Mouse (Mus musculus) liver, adult 2 months (tissue): ENCODE data around the gene Tedc2. TPM values are rescaled to one million over a fixed set of nuclear protein-coding genes. Genes with fewer than 3 reads are reported as not detected.

Experiments
- DNase-seq: peaks from one replicate; pipeline ENCODE4 v3.0.0-alpha.2; 2011; ENCODE audit warnings: low read depth, low spot score; ENCODE audit errors: extremely low read depth
- H3K27ac ChIP-seq: fragments of 200-500 bp; replicated peaks from 2 replicates; pipeline ENCODE4 v1.5.1; 2012; ENCODE audit warnings: low read depth, mild to moderate bottlenecking, control low read depth, inconsistent platforms, low read length; ENCODE audit not compliant: insufficient read depth
- H3K27me3 ChIP-seq: fragments of 200-500 bp; 2 replicates; pipeline ENCODE4 v1.6.1; 2012; ENCODE audit warnings: mild to moderate bottlenecking, moderate library complexity, low read length, inconsistent platforms; ENCODE audit not compliant: control insufficient read depth, insufficient read depth
- H3K36me3 ChIP-seq: fragments of 200-500 bp; 2 replicates; pipeline ENCODE4 v1.6.1; 2012; ENCODE audit warnings: low read length, inconsistent platforms; ENCODE audit not compliant: control insufficient read depth, insufficient read depth
- H3K4me1 ChIP-seq: fragments of 200-500 bp; 2 replicates; pipeline ENCODE4 v1.6.1; 2011; ENCODE audit warnings: low read length; ENCODE audit not compliant: control insufficient read depth, insufficient read depth
- H3K4me3 ChIP-seq: fragments of 200-500 bp; 2 replicates; pipeline ENCODE4 v1.5.1; 2011; ENCODE audit warnings: low read depth, mild to moderate bottlenecking, control low read depth, low read length, moderate library complexity; ENCODE audit not compliant: insufficient read depth
- H3K79me2 ChIP-seq: fragments of 200-500 bp; 2 replicates; pipeline ENCODE4 v1.6.1; 2012; ENCODE audit warnings: inconsistent platforms, mild to moderate bottlenecking, low read length, moderate library complexity; ENCODE audit not compliant: control insufficient read depth, insufficient read depth
- H3K9ac ChIP-seq: fragments of 200-500 bp; 2 replicates; pipeline ENCODE4 v1.6.1; 2012; ENCODE audit warnings: low read depth, mild to moderate bottlenecking, control low read depth, inconsistent platforms, low read length
- CTCF ChIP-seq: fragments of 200-500 bp; IDR thresholded peaks from 2 replicates; pipeline ENCODE4 v1.5.1; 2011; ENCODE audit warnings: low read depth, low read length, control low read depth
- POLR2A ChIP-seq: fragments of 200-500 bp; IDR thresholded peaks from 2 replicates; pipeline ENCODE4 v1.6.1; 2011; ENCODE audit warnings: low read length, control low read depth; ENCODE audit not compliant: insufficient read depth; ENCODE audit errors: extremely low read depth
- WGBS: fragments of 180-500 bp; shearing (Covaris S2); methylation state at CpG from one replicate; pipeline ENCODE4 v1.1.7; 2018; 5-methylcytosine and 5-hydroxymethylcytosine counted together
- polyA plus RNA-seq: library from polyadenylated mRNA; depleted of rRNA; stranded (reverse); fragments of >200 nt; gene quantifications from 2 replicates; pipeline ENCODE4 v1.2.3, GENCODE M21; 2012; rRNA removed
- total RNA-seq: library from RNA; depleted of rRNA; stranded (reverse); fragments of >200 nt; gene quantifications from 2 replicates; pipeline ENCODE4 v1.2.3, GENCODE M21; 2014; rRNA removed

Gene Tedc2
- total and polyA plus RNA-seq, 2 experiments: 53.2 to 61.4 TPM

DNA sequence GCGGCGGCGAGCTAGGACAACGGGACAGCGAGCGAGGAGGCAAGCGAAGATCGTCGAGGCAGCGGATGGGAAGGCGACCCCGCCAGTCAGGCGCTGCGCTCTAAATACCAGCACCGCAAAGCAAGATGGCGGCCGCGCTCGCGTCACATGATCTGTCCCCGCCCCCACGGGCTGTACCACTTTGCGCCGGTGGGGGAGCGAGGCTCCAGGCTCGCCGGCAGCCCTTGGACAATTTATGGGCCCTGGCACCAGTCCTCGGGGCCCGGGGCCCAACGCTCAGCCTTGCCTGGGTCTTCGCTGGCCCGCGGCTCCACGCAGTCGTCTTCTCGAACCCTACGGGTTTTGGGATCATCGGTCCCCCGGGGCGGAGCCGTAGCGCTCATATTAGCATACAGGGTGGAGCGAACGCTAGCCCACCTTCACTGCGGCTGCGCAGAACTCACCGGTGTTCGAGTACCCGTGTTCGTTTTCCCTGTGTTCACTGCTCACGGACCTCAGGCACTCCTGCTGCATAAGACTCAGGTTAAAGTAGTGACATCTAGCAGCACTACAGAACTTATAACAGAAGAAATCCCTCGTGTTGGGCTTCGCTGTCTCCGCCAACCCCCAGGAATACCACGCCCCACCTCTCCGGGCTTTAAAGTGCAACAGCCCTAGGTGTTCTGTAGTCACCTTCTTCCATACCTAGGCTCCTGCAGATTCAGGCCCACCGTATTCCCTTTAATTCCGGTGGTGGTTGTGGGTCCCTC, 51.2 kb downstream of the Tedc2 start, which contains the start of gene Atp6v0c:
Gene Atp6v0c (minus strand): TSS at position 386 of the 749 bp plus-strand sequence.
- Histone ChIP-seq H3K9ac (peak within 1 kb of the TSS; percentile 87), H3K4me1 (peaks cover 17% of the 10 kb centered on the region), H3K36me3 (peaks cover 8% of the 10 kb centered on the region; the same call in 1 of the 2 replicates), H3K4me3 (peak within 1 kb of the TSS; percentile 72), H3K27me3 (no peaks in the 10 kb centered on the region), H3K27ac (peak within 1 kb of the TSS; percentile 95), H3K79me2 (peaks cover 14% of the 10 kb centered on the region)
- DNase-seq: peak; percentile 87
- under 1% methylated on average over 57 of the region's 58 CpGs for WGBS
- no peak for TF ChIP-seq CTCF
- peak; percentile 90 for TF ChIP-seq POLR2A

GRCm38 (mm10) chr17:24168590-24169277, 51.9 kb downstream of the Tedc2 start:
- TF ChIP-seq CTCF (no peak), POLR2A (no peak)
- Histone ChIP-seq H3K27ac (peak overlapping the region; percentile 95), H3K9ac (peak overlapping the region; percentile 87), H3K4me3 (peak overlapping the region; percentile 72), H3K79me2 (peaks cover 14% of the 10 kb centered on the region), H3K36me3 (peaks cover 8% of the 10 kb centered on the region; the same call in 1 of the 2 replicates), H3K27me3 (no peaks in the 10 kb centered on the region), H3K4me1 (peaks cover 17% of the 10 kb centered on the region)
- DNase-seq: no peak
- WGBS: under 1% methylated on average over 41 of the region's 41 CpGs

DNA sequence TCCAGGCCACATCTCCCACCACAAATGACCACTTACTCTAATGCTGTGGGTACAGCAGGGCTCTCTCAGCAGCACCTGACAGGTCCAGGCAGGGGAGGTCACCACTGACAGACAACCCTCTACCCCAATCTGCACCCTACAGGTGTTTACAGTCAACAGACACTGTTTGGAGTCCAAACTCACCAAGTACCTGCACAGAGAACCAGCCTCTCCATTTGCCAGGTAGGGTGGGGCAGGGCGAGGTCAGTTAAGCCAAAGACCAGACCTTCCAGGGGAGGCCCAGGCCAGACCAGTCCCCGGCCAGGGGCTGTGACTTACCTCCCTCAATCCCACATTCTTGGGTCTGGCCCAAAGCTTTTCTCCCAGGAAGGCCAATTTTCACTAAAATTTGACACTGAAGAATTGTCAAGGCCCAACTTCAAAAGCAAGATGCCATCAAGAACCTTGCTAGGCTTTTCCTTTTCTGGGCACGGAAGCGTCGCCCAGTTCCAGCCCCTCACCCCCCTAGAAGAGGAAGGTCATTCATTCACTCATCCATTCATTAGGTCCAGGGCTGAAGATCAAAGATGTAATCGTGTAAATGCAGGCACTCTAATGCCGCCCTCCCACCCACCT, 52.7 kb downstream of the Tedc2 start:
- Histone ChIP-seq H3K4me1 (peaks cover 17% of the 10 kb centered on the region), H3K79me2 (peaks cover 14% of the 10 kb centered on the region), H3K9ac (peak overlapping the region; percentile 87), H3K27ac (peak overlapping the region; percentile 95; the same call in 1 of the 2 replicates), H3K27me3 (no peaks in the 10 kb centered on the region), H3K4me3 (peak overlapping the region; percentile 72), H3K36me3 (peaks cover 8% of the 10 kb centered on the region; the same call in 1 of the 2 replicates)
- WGBS: 36% methylated on average over 7 of the region's 7 CpGs
- no peak for TF ChIP-seq CTCF
- TF ChIP-seq POLR2A: no peak
- DNase-seq: no peak

DNA sequence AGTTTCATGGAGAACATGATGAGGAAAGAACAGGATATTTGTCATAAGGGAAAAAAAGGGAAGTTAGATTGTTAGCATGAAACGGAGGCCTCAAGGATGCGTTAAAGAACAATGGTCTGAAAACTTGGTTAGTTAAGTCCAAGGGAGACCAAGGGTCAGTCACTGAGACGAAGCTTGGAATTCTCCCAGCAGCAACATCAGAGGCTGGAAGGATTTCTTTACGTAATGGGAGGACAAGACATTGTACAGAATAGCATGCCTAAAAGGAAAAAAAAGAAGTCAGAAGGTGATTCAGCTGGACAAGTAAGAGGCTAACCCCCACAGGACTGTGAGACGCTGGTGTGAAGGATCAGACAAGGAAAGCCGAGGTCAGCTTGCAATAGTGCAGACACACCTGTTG, 53.5 kb downstream of the Tedc2 start:
- no peaks in the 10 kb centered on the region for H3K27me3 ChIP-seq
- WGBS: 56% methylated on average over 6 of the region's 6 CpGs
- DNase-seq: no peak
- H3K27ac ChIP-seq: no peak overlapping the region
- H3K4me1 ChIP-seq: peaks cover 23% of the 10 kb centered on the region
- peaks cover 8% of the 10 kb centered on the region; the same call in 1 of the 2 replicates for H3K36me3 ChIP-seq
- peaks cover 14% of the 10 kb centered on the region for H3K79me2 ChIP-seq
- H3K9ac ChIP-seq: no peak overlapping the region
- TF ChIP-seq CTCF: no peak
- TF ChIP-seq POLR2A: no peak
- H3K4me3 ChIP-seq: no peak overlapping the region

Other genes starting within 250 kb of the Tedc2 start
- 0.13 and 0.18 TPM in 2 replicates for gene Prss30, start 240.3 kb downstream of the Tedc2 start, total RNA-seq
- gene Prss30, start 240.3 kb downstream of the Tedc2 start, polyA plus RNA-seq: 0.16 TPM in 2 replicates
- gene Prss22, start 222.8 kb downstream of the Tedc2 start, total RNA-seq: not detected in 2 replicates
- not detected in 2 replicates for gene Prss22, start 222.8 kb downstream of the Tedc2 start, polyA plus RNA-seq
- gene Prss27, start 182.7 kb downstream of the Tedc2 start, total RNA-seq: not detected in 2 replicates
- not detected in 2 replicates for gene Prss27, start 182.7 kb downstream of the Tedc2 start, polyA plus RNA-seq
- 4.5 and 4.6 TPM in 2 replicates for gene Kctd5, start 147.4 kb downstream of the Tedc2 start, total RNA-seq
- 4.6 and 6.0 TPM in 2 replicates for gene Kctd5, start 147.4 kb downstream of the Tedc2 start, polyA plus RNA-seq
- 19.7 and 23.6 TPM in 2 replicates for gene Pdpk1, start 69.9 kb downstream of the Tedc2 start, total RNA-seq
- 8.6 and 10.2 TPM in 2 replicates for gene Pdpk1, start 69.9 kb downstream of the Tedc2 start, polyA plus RNA-seq
- gene Amdhd2, start 57.1 kb downstream of the Tedc2 start, total RNA-seq: 19.3 and 23.8 TPM in 2 replicates
- 26.7 and 35.4 TPM in 2 replicates for gene Amdhd2, start 57.1 kb downstream of the Tedc2 start, polyA plus RNA-seq
- 40.0 and 68.4 TPM in 2 replicates for gene Atp6v0c, start 51.1 kb downstream of the Tedc2 start, total RNA-seq
- 625 and 644 TPM in 2 replicates for gene Atp6v0c, start 51.1 kb downstream of the Tedc2 start, polyA plus RNA-seq
- gene Tbc1d24, start 15.3 kb downstream of the Tedc2 start, total RNA-seq: 13.3 and 22.2 TPM in 2 replicates
- gene Tbc1d24, start 15.3 kb downstream of the Tedc2 start, polyA plus RNA-seq: 23.6 and 31.5 TPM in 2 replicates
- gene Ntn3, start 11.3 kb downstream of the Tedc2 start, total RNA-seq: 2.3 and 2.8 TPM in 2 replicates
- gene Ntn3, start 11.3 kb downstream of the Tedc2 start, polyA plus RNA-seq: 7.4 and 7.8 TPM in 2 replicates
- gene Ccnf, start 30.6 kb upstream of the Tedc2 start, total RNA-seq: 3.0 and 3.5 TPM in 2 replicates
- 5.5 and 6.5 TPM in 2 replicates for gene Ccnf, start 30.6 kb upstream of the Tedc2 start, polyA plus RNA-seq
- gene Abca17, start 130.2 kb upstream of the Tedc2 start, total RNA-seq: not detected in 2 replicates
- gene Abca17, start 130.2 kb upstream of the Tedc2 start, polyA plus RNA-seq: 0.02 TPM in 1 of 2 replicates, not detected in the other
- gene Abca3, start 131.1 kb upstream of the Tedc2 start, total RNA-seq: 36.0 and 46.1 TPM in 2 replicates
- 70.0 and 76.6 TPM in 2 replicates for gene Abca3, start 131.1 kb upstream of the Tedc2 start, polyA plus RNA-seq
- 17.3 and 20.7 TPM in 2 replicates for gene Rnps1, start 193.7 kb upstream of the Tedc2 start, total RNA-seq
- gene Rnps1, start 193.7 kb upstream of the Tedc2 start, polyA plus RNA-seq: 32.7 and 37.6 TPM in 2 replicates
- gene Eci1, start 205.8 kb upstream of the Tedc2 start, total RNA-seq: 176 and 218 TPM in 2 replicates
- 249 and 286 TPM in 2 replicates for gene Eci1, start 205.8 kb upstream of the Tedc2 start, polyA plus RNA-seq
- gene Dnase1l2, start 222.3 kb upstream of the Tedc2 start, total RNA-seq: 0.74 and 1.2 TPM in 2 replicates
- gene Dnase1l2, start 222.3 kb upstream of the Tedc2 start, polyA plus RNA-seq: 1.7 and 2.4 TPM in 2 replicates
- 5.6 and 6.7 TPM in 2 replicates for gene E4f1, start 249.5 kb upstream of the Tedc2 start, total RNA-seq
- gene E4f1, start 249.5 kb upstream of the Tedc2 start, polyA plus RNA-seq: 21.6 and 33.3 TPM in 2 replicates
- gene Pgp, start 249.5 kb upstream of the Tedc2 start, total RNA-seq: 9.2 and 11.9 TPM in 2 replicates
- gene Pgp, start 249.5 kb upstream of the Tedc2 start, polyA plus RNA-seq: 25.8 and 26.6 TPM in 2 replicates